Mouse (Mus musculus): ENCODE results near the gene Slamf1.

Slamf1 gene

GRCm38 (mm10) chr1:171766898-171767297, at the start of gene Slamf1:
Gene Slamf1 (plus strand): TSS chr1:171767127.
- DNase-seq = no peak

DNA sequence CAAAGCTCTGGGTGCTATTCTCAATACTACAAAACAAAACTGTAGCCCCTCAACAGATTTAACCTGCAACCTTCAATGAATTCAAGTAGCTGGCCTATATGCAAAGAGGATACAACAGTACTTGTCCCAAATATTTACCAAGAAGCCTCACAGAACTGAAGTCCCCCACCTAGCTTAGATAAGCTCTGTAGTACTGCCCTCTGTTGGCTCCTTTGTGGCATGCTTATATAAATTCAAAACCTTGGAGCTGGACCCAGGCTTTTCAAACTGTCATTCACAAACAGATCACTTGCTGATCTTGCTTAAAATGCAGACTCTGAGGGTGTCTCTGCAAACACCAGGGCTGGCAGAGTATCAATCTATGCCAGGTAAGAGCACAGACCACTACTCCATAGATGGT, 35.7 kb upstream of the Slamf1 start:
- DNase-seq = no peak

DNA sequence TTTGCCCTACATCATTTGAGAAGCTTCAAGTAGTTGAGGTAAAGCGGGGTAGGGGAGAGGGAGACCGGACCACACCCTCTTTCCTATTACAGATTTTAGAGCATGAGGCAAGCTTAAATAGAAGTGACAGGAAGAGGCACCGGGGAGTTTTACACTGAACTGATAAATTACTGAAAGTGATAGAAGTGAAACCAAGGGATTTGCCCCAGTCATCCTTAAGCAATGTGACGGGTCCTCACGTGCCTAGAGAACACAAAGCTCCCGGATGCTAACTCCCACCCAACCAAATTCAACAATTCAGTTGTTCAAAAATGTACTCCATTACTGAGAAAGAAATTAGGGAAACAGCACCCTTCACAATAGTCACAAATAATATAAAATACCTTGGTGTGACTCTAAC, 32.0 kb upstream of the Slamf1 start:
- no peak for DNase-seq

DNA sequence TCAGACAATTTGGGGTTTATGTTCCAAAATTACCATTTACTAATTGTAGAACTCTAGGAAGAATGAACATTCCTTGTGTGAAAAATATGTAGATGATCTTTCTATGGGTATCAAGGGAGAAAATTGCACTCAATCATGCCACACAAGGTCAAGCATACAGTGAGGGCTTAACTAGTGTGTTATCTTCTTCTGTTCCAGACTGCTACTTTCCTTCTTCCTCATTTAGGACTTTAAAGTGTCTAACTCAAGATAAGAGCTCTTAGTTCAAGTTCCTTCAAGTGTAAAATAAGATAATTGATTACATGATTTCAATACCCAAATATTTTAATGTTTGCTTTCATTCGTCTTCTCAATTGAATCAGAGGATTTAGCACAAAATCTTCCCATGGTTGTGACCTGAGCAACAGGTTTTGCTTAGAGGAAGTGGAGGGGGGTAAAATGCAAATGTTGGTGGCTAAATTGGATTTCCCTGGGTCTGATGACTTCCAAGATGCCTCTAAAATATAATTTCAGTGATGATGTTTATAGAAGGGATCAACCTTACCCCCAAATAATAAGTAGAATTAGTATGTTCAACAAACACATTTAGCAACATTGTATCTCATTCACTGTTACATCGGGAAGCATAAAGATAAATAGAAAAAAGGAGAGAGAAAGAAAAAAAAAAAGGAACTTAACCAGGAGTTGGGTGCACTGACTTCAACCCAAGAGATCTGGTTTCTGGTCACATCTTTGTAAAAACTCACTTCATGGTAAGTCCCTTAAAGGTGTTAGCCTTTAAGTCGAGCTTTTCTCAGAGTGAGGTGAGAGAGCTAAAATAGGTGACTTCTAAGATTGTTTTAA, 18.6 kb upstream of the Slamf1 start:
- DNase-seq = no peak

GRCm38 (mm10) chr1:171761853-171762448, 5.0 kb upstream of the Slamf1 start:
- no peak for DNase-seq

- no peak for DNase-seq
These were observed 4.1 kb downstream of the Slamf1 start for GRCm38 (mm10) chr1:171770996-171771395.

- DNase-seq = no peak
These were observed 5.3 kb downstream of the Slamf1 start for GRCm38 (mm10) chr1:171772121-171772735.

- no peak for DNase-seq
These were observed 6.5 kb downstream of the Slamf1 start for GRCm38 (mm10) chr1:171773232-171773989.

GRCm38 (mm10) chr1:171774266-171774665, 7.3 kb downstream of the Slamf1 start:
- no peak for DNase-seq

DNA sequence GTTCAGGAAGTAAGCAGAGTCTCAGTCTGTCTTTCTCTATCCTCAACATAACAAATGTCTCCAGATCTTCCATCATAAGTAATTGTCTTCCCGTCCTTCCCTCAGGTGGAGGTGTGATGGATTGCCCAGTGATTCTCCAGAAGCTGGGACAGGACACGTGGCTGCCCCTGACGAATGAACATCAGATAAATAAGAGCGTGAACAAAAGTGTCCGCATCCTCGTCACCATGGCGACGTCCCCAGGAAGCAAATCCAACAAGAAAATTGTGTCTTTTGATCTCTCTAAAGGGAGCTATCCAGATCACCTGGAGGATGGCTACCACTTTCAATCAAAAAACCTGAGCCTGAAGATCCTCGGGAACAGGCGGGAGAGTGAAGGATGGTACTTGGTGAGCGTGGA, 7.8 kb downstream of the Slamf1 start:
- no peak for DNase-seq

- DNase-seq = no peak
These were observed 8.9 kb downstream of the Slamf1 start for GRCm38 (mm10) chr1:171775781-171776180.

- DNase-seq = no peak
These were observed 10.1 kb downstream of the Slamf1 start for GRCm38 (mm10) chr1:171777026-171777425.

DNA sequence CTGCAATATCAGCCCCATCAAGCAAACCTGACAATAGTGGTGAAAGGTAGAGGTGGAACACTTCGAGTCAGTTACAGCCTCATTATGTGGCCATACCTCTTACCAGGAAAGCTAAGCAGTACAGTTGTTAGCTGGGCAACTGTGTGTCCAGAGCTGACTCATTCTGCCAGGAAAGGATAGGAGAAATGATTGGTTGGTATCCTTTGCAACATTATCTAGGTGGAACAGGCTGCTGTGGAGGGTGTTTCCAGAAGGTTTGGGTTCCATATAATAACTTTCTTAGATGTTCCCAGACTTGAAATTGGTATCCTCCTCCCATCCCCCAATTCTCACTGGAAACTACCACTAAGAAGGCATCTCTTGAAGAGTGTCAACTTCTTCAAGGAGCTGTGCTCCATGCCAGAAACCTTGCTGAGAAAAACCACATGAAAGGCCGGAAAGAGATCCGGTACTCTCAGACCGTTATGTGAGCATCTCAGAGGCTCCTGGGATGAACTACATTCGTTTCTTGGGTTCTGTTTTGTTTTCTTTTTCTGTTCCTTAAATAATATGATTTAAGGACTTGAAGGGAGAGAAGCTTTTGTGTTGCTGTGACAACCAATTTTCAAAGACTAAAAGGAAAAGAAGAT, 15.5 kb downstream of the Slamf1 start:
- no peak for DNase-seq

DNA sequence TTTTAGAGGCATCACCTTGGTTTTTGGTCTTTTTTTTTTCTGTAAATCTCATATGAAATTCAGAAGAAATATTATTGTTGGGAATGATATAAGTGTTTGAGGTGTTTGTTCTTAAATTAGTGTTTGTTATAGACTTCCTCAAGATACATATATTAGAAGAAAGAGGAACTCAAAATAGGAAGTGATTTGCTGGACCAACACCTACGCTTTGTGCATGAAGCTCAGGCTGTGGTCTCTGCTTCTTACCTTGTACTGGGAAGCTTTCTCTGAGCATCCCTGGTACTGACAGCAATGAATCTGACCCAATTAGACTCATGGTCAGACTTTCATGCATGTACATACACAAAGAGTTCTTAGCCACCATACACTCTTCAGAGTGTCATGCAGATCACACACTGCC, 18.9 kb downstream of the Slamf1 start:
- no peak for DNase-seq

- DNase-seq = no peak
These were observed 20.5 kb downstream of the Slamf1 start for GRCm38 (mm10) chr1:171787281-171788015.

DNA sequence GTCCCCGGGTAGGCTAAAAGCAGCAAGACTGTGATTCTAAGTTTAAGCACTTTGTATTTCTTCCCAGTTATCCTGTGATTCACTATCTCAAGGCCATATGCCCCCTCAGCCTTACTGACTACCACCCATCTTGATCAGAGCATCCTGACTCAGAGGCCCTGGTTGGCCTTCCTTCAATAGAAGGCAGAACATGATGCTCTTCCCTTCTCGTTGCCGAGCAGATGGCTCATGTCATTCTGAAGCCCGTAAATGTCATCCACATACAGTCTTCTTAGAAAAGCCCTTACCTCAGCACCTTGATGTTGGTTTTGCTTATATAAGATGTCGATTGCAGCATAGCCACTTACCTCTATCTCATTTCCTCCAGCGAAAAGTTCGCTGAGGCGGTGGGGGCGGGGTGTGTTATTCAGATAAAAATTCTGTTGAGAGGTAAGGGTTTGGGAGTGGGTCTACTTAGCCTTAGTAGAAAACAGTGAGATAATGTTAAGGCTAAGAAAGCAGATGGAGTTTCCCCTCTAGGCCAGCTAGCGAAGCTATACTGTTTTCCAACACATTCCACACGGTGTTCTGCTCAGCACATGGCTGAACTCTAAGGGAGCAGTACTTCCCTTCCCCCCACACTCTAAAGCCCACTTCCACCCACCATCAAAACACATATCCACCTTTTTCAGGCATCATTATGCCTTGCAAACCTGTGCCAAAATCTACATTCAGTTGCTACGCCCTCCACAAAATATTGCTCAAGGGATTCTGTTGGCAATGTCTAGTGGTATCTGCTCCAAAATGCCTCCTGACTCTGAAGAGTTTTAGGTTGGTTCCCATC, 21.7 kb downstream of the Slamf1 start:
- no peak for DNase-seq

DNA sequence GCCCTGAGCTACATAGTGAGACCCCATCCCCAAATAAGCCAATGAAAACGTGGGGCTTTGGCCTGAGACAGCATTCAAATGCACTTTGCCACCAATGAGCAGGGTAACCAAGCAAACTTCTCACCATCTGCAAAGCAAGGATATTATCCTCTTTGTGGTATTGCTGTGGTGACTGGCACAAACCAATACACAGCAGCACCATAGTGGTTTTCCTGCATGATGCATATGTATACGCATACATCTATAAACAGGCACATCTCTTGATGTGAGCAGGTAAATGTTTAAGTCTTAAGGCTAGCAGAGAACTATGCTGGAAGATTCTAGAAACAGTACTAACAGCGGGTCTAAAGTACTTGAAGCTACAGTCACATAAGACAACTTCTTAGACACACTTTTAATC, 22.5 kb downstream of the Slamf1 start:
- no peak for DNase-seq

- no peak for DNase-seq
These were observed 24.6 kb downstream of the Slamf1 start for GRCm38 (mm10) chr1:171791491-171791890.

GRCm38 (mm10) chr1:171796185-171796584, 29.3 kb downstream of the Slamf1 start:
- DNase-seq = no peak

GRCm38 (mm10) chr1:171797840-171798239, 30.9 kb downstream of the Slamf1 start:
- DNase-seq = no peak

- no peak for DNase-seq
These were observed 32.7 kb downstream of the Slamf1 start for GRCm38 (mm10) chr1:171799648-171800047.
